Mouse (Mus musculus) myocyte (in vitro differentiated cells): ENCODE measurements around the gene Actl6a. TPM values are rescaled to one million over a fixed set of nuclear protein-coding genes. Genes with fewer than 3 reads are reported as not detected.

ENCODE experiments used
- H3K27me3 ChIP-seq: one replicate; pipeline ENCODE4 v1.6.1; 2011; ENCODE audit not compliant: control insufficient read depth, insufficient read depth, insufficient read length
- H3K36me3 ChIP-seq: one replicate; pipeline ENCODE4 v1.6.1; 2011; ENCODE audit not compliant: control insufficient read depth, insufficient read depth
- H3K4me2 ChIP-seq: one replicate; pipeline ENCODE4 v1.6.1; 2011; ENCODE audit warnings: low read depth, control low read depth
- H3K4me3 ChIP-seq: one replicate; pipeline ENCODE4 v1.5.1; 2011; ENCODE audit warnings: mild to moderate bottlenecking, control low read depth, moderate library complexity
- H3K79me2 ChIP-seq: one replicate; pipeline ENCODE4 v1.6.1; 2011; ENCODE audit not compliant: control insufficient read depth, insufficient read depth
- H3ac ChIP-seq: one replicate; pipeline ENCODE4 v1.6.1; 2011; ENCODE audit not compliant: control insufficient read depth, insufficient read length
- CEBPB ChIP-seq: IDR thresholded peaks from 2 replicates; pipeline ENCODE4 v1.6.1; 2011; ENCODE audit warnings: mild to moderate bottlenecking, moderate library complexity; ENCODE audit not compliant: poor library complexity, insufficient read depth, severe bottlenecking
- E2F4 ChIP-seq: IDR thresholded peaks from one replicate; pipeline ENCODE4 v1.6.1; 2011; ENCODE audit warnings: mild to moderate bottlenecking, control low read depth, moderate library complexity; ENCODE audit not compliant: insufficient read depth
- MAX ChIP-seq: IDR thresholded peaks from one replicate; pipeline ENCODE4 v1.6.1; 2011; ENCODE audit warnings: low read depth, mild to moderate bottlenecking, control low read depth
- MYOD1 ChIP-seq, 3 experiments: IDR thresholded peaks; one replicate each; pipeline ENCODE4 v1.6.1; 2011; ENCODE audit warnings: control low read depth in 2 of 3, low read depth in 2 of 3, mild to moderate bottlenecking in 2 of 3, moderate library complexity in 1 of 3; ENCODE audit not compliant: insufficient read length in 2 of 3, control insufficient read depth in 1 of 3
- MYOG ChIP-seq, 3 experiments: IDR thresholded peaks; one replicate each; pipeline ENCODE4 v1.6.1; 2011; ENCODE audit warnings: control low read depth in 2 of 3, low read depth in 2 of 3, mild to moderate bottlenecking in 2 of 3; ENCODE audit not compliant: insufficient read length in 2 of 3, control insufficient read depth in 1 of 3, insufficient read depth in 1 of 3
- POLR2A ChIP-seq: IDR thresholded peaks from one replicate; pipeline ENCODE4 v1.6.1; 2011; ENCODE audit warnings: low read depth, mild to moderate bottlenecking, control low read depth, moderate library complexity; ENCODE audit not compliant: insufficient read length
- POLR2AphosphoS2 ChIP-seq: IDR thresholded peaks from one replicate; pipeline ENCODE4 v1.6.1; 2011; ENCODE audit warnings: low read depth, control low read depth; ENCODE audit not compliant: insufficient read length
- REST ChIP-seq: IDR thresholded peaks from one replicate; pipeline ENCODE4 v1.6.1; 2011; ENCODE audit warnings: mild to moderate bottlenecking, control low read depth, moderate library complexity; ENCODE audit not compliant: insufficient read depth, insufficient read length
- SRF ChIP-seq: IDR thresholded peaks from one replicate; pipeline ENCODE4 v1.6.1; 2011; ENCODE audit warnings: low read depth; ENCODE audit not compliant: control insufficient read depth, insufficient read length
- TCF3 ChIP-seq: IDR thresholded peaks from one replicate; pipeline ENCODE4 v1.6.1; 2011; ENCODE audit warnings: low read depth, control low read depth; ENCODE audit not compliant: insufficient read length
- polyA plus RNA-seq: library from polyadenylated mRNA; unstranded; fragments of >200 nt; fragmentation: generic; extraction: Trizol; gene quantifications from one replicate; pipeline ENCODE4 v1.2.1, GENCODE M21; 2012; ENCODE audit warnings: missing spikeins

Gene Actl6a
- polyA plus RNA-seq, 1 experiment: 47.0 TPM

DNA sequence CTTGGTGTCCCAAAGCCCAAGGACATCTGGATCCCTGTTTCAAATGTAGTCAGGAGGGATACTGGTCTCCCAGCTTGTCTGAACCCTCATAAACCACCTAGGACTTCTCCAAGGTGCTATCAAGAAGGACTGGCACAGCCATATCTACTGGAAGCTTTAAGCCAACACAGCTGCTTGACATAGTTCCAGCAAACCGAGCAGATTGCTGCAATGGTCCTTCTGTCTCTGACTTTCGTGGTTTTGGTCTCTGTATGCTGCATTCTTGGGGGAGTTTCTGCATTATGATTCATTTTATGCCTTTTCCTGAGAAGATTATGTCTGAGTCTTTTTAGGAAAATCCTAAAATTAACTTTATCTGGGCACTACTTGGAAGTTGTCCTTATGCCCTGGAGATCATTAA lies 64.7 kb downstream of the Actl6a start:
- no peak for TF ChIP-seq E2F4
- no peak for TF ChIP-seq MAX
- TF ChIP-seq REST: no peak
- no peak for TF ChIP-seq POLR2AphosphoS2
- peak; percentile 48; the same call in 1 of the 2 replicates for TF ChIP-seq CEBPB
- TF ChIP-seq MYOG (IDR thresholded peaks at IDR 0.05; ENCODE audit: control insufficient read depth in 1 of 3, insufficient read depth in 1 of 3, insufficient read length in 2 of 3, low read depth in 2 of 3): no peak
- TF ChIP-seq SRF: no peak
- peak in 1 of 3 experiments; percentile 36 for TF ChIP-seq MYOD1 (IDR thresholded peaks at IDR 0.05; ENCODE audit: control insufficient read depth in 1 of 3, insufficient read length in 2 of 3, low read depth in 2 of 3)
- TF ChIP-seq TCF3: no peak
- TF ChIP-seq POLR2A: no peak
- Histone ChIP-seq H3K27me3 (peaks cover 5% of the 10 kb centered on the region), H3ac (no peak overlapping the region), H3K4me2 (no peak overlapping the region), H3K36me3 (no peaks in the 10 kb centered on the region), H3K4me3 (no peak overlapping the region), H3K79me2 (no peaks in the 10 kb centered on the region)

Other genes starting within 250 kb of the Actl6a start
- not detected for gene Kcnmb3, start 214.1 kb upstream of the Actl6a start, polyA plus RNA-seq
- gene Zfp639, start 196.0 kb upstream of the Actl6a start, polyA plus RNA-seq: 25.3 TPM
- gene Mfn1, start 176.8 kb upstream of the Actl6a start, polyA plus RNA-seq: 17.0 TPM
- gene Gnb4, start 89.7 kb upstream of the Actl6a start, polyA plus RNA-seq: 13.6 TPM
- 224 TPM for gene Ndufb5, start 30.7 kb downstream of the Actl6a start, polyA plus RNA-seq
- gene Mrpl47, start 31.3 kb downstream of the Actl6a start, polyA plus RNA-seq: 10.8 TPM
- gene Usp13, start 111.2 kb downstream of the Actl6a start, polyA plus RNA-seq: 5.6 TPM